Mouse (Mus musculus): ENCODE measurements around the gene Rell1.

DNA sequence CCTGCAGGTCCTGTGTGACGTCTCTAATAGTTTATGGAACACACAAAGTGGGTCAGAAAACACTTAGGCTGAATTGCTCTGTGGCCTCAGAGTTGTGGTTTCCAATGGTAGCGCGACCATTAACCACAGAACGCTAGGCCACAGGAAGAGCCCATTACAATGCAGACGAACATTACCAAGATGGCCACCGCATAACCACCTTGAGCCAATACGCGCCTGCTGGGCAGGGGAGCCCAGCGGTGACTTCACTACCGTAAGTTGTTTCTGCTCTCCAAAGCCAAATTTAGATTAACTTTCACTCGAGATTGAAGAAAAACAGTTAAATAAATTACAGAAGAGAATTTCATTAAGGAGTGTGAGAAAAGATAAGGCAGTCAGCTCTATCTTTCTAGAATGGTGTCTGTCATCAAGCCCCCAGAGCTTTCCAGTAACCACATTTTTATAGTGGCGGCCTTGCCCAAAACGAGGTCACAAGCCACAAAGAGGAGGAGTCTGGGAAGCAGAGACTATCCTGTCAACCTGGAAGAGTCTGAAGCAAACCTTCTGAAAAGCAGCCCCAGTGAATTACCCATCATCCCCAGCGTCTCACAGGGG lies 43.6 kb downstream of the Rell1 start:
- TF ChIP-seq POLR2A (IDR thresholded peaks at IDR 0.05; ENCODE audit: insufficient read depth, low read length) = no peak
- no peak for TF ChIP-seq CTCF (IDR thresholded peaks at IDR 0.05; ENCODE audit: low read depth, low read length)
